ENCODE assay signal across 19 mouse cellular contexts in the genomic region with DNA sequence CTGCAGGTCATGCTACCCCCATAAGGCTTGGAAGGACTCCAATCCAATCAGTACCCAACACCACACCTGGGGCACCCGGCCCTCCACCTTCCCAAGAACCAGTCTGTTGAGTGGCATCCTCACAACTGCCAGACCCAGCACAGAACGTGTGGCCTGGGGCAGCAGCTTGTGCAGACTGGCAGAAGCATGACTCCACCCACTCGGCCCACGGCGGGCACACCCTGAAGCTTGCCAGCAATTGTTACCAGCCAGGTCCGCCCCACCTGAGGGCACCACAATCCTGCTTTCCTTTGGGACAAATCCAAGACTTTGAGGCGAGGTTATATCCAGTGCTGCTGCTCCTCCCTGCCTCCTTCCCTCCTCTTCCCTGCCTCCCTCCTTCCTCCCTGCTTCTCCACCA. TPM values are rescaled to one million over a fixed set of nuclear protein-coding genes. Genes with fewer than 3 reads are reported as not detected.
DNase-seq lines count a peak whose midpoint lies in the region; ATAC-seq and TF ChIP-seq lines count a peak whose summit lies in the region.
"Had no signal": no experiment of that assay in that cellular context is flagged by ENCODE, and none has a peak within 500 bp of the region (broad histone marks: within the 10 kb centered on the region; RNA-seq: fewer than 3 reads in every experiment).

No protein-coding gene starts in this region.

- H3K4me3 ChIP-seq in kidney, adult 2 months (ENCODE audit: insufficient read depth, low read depth, low read length), result no peak overlapping the region
- H3K4me3 ChIP-seq: heart, embryonic 15.5 days; hindbrain, embryonic 15.5 days; kidney, embryonic 15.5 days had no signal

- no peak for TF ChIP-seq POLR2A in kidney, adult 2 months (IDR thresholded peaks at IDR 0.05; ENCODE audit: low read depth, low read length)

- peak; percentile 34 for DNase-seq in kidney, adult 2 months
- DNase-seq in kidney, postnatal 25 days, result no peak
- peak; percentile 55 for DNase-seq in brain, adult 2 months (ENCODE audit: low read depth, low spot score)
- peak; percentile 72 for DNase-seq in cerebellum, adult 9-11 months
- DNase-seq in gonadal fat pad, adult 2 months (ENCODE audit: low read depth), result peak; percentile 73
- no peak for DNase-seq in left cerebral cortex, adult 18-20 months (ENCODE audit: low spot score in 2 of 2)
- DNase-seq: lung, postnatal 4 days; midbrain, embryonic 14.5 days; right cerebral cortex, adult 18-20 months had no signal

- H3K27me3 ChIP-seq in kidney, adult 2 months (replicated peaks; ENCODE audit: control insufficient read depth, insufficient read depth, low read length), result no peaks in the 10 kb centered on the region
- H3K27me3 ChIP-seq: heart, embryonic 15.5 days; hindbrain, embryonic 15.5 days; kidney, embryonic 15.5 days had no signal

- no peak for ATAC-seq in inflammation-experienced regulatory T-cells, adult 6 months

- no peaks in the 10 kb centered on the region for H3K4me1 ChIP-seq in kidney, adult 2 months (ENCODE audit: control insufficient read depth, insufficient read depth, low read length)

- no peak for TF ChIP-seq CTCF in kidney, adult 2 months (conservative IDR thresholded peaks at IDR 0.05; ENCODE audit: insufficient read depth, insufficient read length, low read depth, low read length)

- no peaks in the 10 kb centered on the region for H3K36me3 ChIP-seq in kidney, adult 2 months (ENCODE audit: control insufficient read depth, insufficient read depth, low read length)
- H3K36me3 ChIP-seq: heart, embryonic 15.5 days; hindbrain, embryonic 15.5 days had no signal

- 66% methylated on average over 7 of the region's 7 CpGs for WGBS in kidney, adult 2 months

- H3K27ac ChIP-seq in kidney, adult 2 months (ENCODE audit: insufficient read depth, low read depth, low read length), result no peak overlapping the region
- H3K27ac ChIP-seq: heart, embryonic 15.5 days; hindbrain, embryonic 15.5 days had no signal

RNA-seq across cellular contexts. Expression of a gene that starts 11.5 kb away (rescaled TPM):
- 38.8 and 48.0 TPM in 2 replicates for polyA plus RNA-seq in kidney, adult 2 months (2012; rRNA removed)
- 101 and 153 TPM in 2 replicates for polyA plus RNA-seq in gonadal fat pad, adult 2 months (2012; rRNA removed)
- total RNA-seq in left cerebral cortex, adult 18-20 months (2021), result 100 to 1,000 TPM; 588 to 594 TPM
- polyA plus RNA-seq in inflammation-experienced regulatory T-cells, adult 6 months (2017; shearing (Covaris generic)), result 10 to 100 TPM in 1 of 3 experiments, 1 to 10 TPM in 2; 7.2 to 10.9 (median 8.8) TPM

RNA-seq across cellular contexts. Expression of a gene that starts 47.4 kb away (rescaled TPM):
- polyA plus RNA-seq in kidney, adult 2 months (2012; rRNA removed), result 0.17 and 0.52 TPM in 2 replicates
- polyA plus RNA-seq in gonadal fat pad, adult 2 months (2012; rRNA removed), result 6.7 and 9.8 TPM in 2 replicates
- total RNA-seq in left cerebral cortex, adult 18-20 months (2021), result not detected
- polyA plus RNA-seq in inflammation-experienced regulatory T-cells, adult 6 months (2017; shearing (Covaris generic)), result not detected
- total RNA-seq: granulocyte monocyte progenitor cell, adult 5-6 weeks; layer of hippocampus, postnatal 25 days had no signal
- polyA plus RNA-seq: heart, embryonic 15.5 days; kidney, embryonic 15.5 days; limb, embryonic 11.5 days; liver, embryonic 16.5 days; midbrain, embryonic 14.5 days; neural tube, embryonic 14.5 days; spleen, adult 2 months had no signal

Comparison
In these comparisons a context has a peak if more than half of its experiments do, and no peak if none do; other contexts are left out.
1. DNase-seq: peak in kidney, adult 2 months (single experiment), brain, adult 2 months (single experiment), cerebellum, adult 9-11 months (single experiment) and gonadal fat pad, adult 2 months (single experiment); none in kidney, postnatal 25 days (0 of 2) and left cerebral cortex, adult 18-20 months (0 of 2).